Mouse (Mus musculus): ENCODE measurements around the gene Tusc1.

Tusc1 gene

GRCm38 (mm10) chr4:93335118-93336003, at the start of gene Tusc1:
TSS of gene Tusc1 (minus strand) at chr4:93335511.
- no peak for DNase-seq (ENCODE audit: low spot score)

GRCm38 (mm10) chr4:93352930-93353329, 17.6 kb upstream of the Tusc1 start:
- no peak for DNase-seq (ENCODE audit: low spot score)

- no peak for DNase-seq (ENCODE audit: low spot score)
These were observed 9.0 kb upstream of the Tusc1 start for GRCm38 (mm10) chr4:93344357-93344756.

- no peak for DNase-seq (ENCODE audit: low spot score)
These were observed 6.3 kb upstream of the Tusc1 start for GRCm38 (mm10) chr4:93341568-93341967.

- DNase-seq (ENCODE audit: low spot score) = no peak
These were observed 2.7 kb upstream of the Tusc1 start for GRCm38 (mm10) chr4:93337977-93338376.

- peak; percentile 72 for DNase-seq (ENCODE audit: low spot score)
These were observed 634 bp downstream of the Tusc1 start for GRCm38 (mm10) chr4:93334636-93335117.

GRCm38 (mm10) chr4:93307486-93307885, 27.8 kb downstream of the Tusc1 start:
- no peak for DNase-seq (ENCODE audit: low spot score)

- no peak for DNase-seq (ENCODE audit: low spot score)
These were observed 49.2 kb downstream of the Tusc1 start for GRCm38 (mm10) chr4:93286065-93286464.
